Mouse (Mus musculus): ENCODE results near the gene Vps37d.

GRCm38 (mm10) chr5:135042105-135042788 lies 35.8 kb downstream of the Vps37d start:
- TF ChIP-seq POLR2A (IDR thresholded peaks at IDR 0.05; ENCODE audit: borderline replicate concordance, low read depth, low read length) (no peak), CTCF (IDR thresholded peaks at IDR 0.05; ENCODE audit: low read depth, low read length) (no peak)

All from bone marrow macrophage, adult 2 months (primary cell).